Mouse (Mus musculus): Measurements from ENCODE around the gene Fhod1. TPM values are rescaled to one million over a fixed set of nuclear protein-coding genes. Genes with fewer than 3 reads are reported as not detected.

Fhod1 gene
- polyA plus RNA-seq (2015; fragmentation: Nextera tagmentation; extraction: Ambion mirVana), result 0.34 and 0.48 TPM in 2 replicates

DNA sequence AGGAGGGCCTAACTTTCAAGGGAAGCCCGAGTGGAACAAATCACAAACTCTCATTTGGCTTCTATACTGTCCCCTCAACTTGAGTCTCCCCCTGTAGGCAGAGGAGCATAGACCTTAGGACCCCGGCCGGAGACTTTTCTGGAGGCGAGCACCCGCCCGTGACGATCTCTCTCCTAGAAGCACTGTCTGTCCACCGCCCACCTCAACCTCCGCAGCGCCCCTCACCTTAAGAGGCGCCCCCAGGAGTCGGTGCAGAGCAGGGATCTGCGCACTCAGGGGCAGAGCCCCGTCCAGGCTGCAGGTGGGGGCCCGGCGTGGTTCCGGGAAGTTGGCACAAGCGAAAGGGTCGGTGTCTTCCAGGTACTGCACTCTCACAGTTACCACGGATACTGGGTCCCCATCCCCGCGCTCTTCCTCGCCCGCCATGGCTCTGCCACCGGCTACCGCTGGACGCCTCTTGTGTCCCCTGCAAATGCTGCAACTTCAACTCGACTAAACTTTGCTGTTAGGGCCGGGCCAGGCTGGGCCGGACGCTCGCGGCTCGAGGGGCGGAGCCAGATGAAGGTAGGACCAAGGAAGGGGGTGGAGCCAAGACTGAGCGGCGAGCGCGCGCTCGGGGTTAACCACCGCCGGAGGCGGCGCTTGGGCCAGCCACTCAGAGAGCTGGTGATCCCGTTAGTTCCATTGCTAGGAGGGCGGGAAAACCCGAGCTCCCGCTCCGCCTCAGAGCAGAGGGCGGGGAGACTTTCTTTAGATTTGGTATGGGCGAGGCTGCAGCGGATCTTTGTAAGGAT is at the start of gene Fhod1:
TSS of gene Fhod1 (minus strand) at position 526 of the 794 bp plus-strand sequence.
- H3K27ac ChIP-seq (replicated peaks), result peak within 1 kb of the TSS; percentile 80
- H3K36me3 ChIP-seq, result no peaks in the 10 kb centered on the region
- H3K27me3 ChIP-seq, result no peaks in the 10 kb centered on the region

DNA sequence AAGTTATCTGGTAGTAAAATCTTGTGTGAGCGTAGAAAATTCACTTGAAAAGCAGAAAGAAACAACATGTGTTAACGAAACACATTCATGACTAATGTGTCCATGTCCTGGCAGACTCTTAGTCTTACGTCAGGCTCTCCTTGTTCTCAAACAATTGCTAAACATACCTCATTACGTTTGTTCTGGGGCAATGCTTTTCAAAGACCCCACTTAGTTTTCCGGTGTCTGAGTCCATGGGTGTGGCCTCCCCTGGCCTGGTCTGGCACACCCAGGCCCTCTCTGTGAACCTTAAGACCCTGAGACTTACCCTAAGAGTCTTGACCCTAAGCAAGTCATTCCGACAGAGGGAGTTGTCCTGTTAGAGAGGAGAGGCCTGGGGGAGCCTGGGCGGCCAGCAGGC is 46.2 kb upstream of the Fhod1 start:
- H3K4me1 ChIP-seq, result peaks cover 7% of the 10 kb centered on the region; the same call in 1 of the 2 replicates
- 43% methylated on average over 7 of the region's 7 CpGs for WGBS
- H3K27ac ChIP-seq (replicated peaks), result no peak overlapping the region
- no peaks in the 10 kb centered on the region for H3K36me3 ChIP-seq
- no peak for ATAC-seq (replicated peaks)
- H3K9me3 ChIP-seq, result no peaks in the 10 kb centered on the region
- no peak overlapping the region for H3K4me3 ChIP-seq
- H3K27me3 ChIP-seq, result no peaks in the 10 kb centered on the region
- H3K9ac ChIP-seq (replicated peaks), result no peak overlapping the region
- no peak overlapping the region for H3K4me2 ChIP-seq (replicated peaks)

More for the DNA sequence above, at the start of gene Fhod1:
- Histone ChIP-seq H3K4me3 (peak within 1 kb of the TSS; percentile 91), H3K9ac (replicated peaks) (peak within 1 kb of the TSS; percentile 88), H3K4me1 (peaks cover 34% of the 10 kb centered on the region), H3K9me3 (no peaks in the 10 kb centered on the region), H3K4me2 (replicated peaks) (peak within 1 kb of the TSS; percentile 99)
- WGBS, result under 1% methylated on average over 53 of the region's 53 CpGs
- peak; percentile 91 for ATAC-seq (replicated peaks)

DNA sequence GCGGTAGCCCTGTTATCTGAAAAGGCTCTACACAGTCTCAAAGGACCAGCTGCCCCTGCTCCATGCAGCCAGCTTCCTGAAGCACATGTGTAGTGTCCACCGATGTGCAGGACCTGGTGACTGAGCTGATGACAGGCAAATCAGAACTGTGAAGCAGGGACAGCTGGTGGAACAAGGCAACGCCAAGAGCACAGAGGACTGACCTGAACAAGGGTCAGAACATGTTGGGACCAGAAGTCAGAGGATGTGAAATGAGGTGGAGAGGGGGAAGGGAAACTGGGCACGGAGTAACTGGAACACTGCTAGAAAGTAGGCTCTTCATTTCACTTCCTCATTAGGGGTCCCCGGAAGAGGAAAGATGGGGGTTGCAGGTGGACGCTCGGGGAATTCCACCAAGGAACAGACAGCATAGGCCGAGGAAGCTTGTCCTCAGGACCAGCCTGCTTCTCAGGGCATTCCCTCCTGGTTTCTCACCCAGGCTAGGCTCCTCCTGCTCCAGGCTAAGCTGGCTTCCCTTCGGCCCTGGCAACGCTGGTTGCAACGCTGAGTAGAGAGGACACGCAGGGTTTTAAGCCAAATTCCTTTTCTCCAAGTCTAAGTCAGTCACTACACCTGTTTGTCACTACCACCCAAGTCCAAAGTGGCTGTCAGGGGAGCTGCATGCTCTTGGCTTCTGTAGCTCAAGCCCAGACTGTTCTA is 45.5 kb upstream of the Fhod1 start:
- Histone ChIP-seq H3K27ac (replicated peaks) (no peak overlapping the region), H3K4me2 (replicated peaks) (no peak overlapping the region), H3K27me3 (no peaks in the 10 kb centered on the region), H3K36me3 (no peaks in the 10 kb centered on the region), H3K9me3 (no peaks in the 10 kb centered on the region), H3K4me1 (peaks cover 7% of the 10 kb centered on the region; the same call in 1 of the 2 replicates), H3K4me3 (no peak overlapping the region), H3K9ac (replicated peaks) (no peak overlapping the region)
- WGBS, result 91% methylated on average over 12 of the region's 12 CpGs
- no peak for ATAC-seq (replicated peaks)

DNA sequence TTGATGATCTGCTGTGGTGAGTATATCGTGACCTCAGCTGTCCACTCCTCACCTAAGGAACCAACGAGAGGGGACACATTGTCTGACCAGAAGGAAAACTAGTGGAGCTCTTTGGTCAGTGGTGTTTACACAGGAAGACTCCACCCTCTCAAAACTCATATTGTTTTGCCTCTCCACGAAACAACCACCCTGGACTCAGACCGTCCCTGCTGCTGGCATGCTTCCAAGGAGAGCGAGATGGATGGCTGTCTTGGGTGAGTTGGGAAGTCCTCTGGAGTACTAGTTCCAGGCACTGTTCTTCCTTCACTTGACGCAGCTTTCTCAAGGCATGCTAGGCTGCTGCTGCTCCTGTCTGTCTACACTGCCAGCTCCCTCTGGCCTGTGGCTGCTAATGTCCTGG is 41.3 kb upstream of the Fhod1 start:
- Histone ChIP-seq H3K27ac (replicated peaks) (no peak overlapping the region), H3K9ac (replicated peaks) (no peak overlapping the region), H3K4me3 (no peak overlapping the region), H3K36me3 (no peaks in the 10 kb centered on the region), H3K27me3 (no peaks in the 10 kb centered on the region), H3K4me2 (replicated peaks) (no peak overlapping the region), H3K4me1 (0 out of 2 replicates have a peak, but pooled peaks cover 2% of the 10 kb centered on the region), H3K9me3 (no peaks in the 10 kb centered on the region)
- ATAC-seq (replicated peaks), result no peak
- WGBS, result 79% methylated on average over 6 of the region's 6 CpGs

DNA sequence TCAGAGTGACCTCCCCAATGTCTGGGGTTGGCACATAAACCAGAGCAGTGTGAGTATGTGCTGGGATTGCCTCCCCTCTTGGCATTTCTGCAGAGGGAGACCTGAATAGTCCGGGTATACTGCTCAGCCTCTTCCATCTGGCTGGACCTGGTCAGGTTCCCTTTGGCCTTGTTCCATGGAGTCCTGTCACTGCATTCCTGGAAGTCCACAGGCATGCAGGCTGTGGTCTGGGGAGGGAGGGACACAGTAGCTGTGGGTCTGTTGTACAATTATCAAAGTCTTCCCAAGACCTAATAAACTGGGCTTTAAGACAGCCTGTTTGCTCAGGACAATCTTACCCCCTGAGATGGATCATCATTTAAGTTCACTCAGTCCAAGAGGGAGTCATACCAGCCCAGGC is 39.4 kb upstream of the Fhod1 start:
- Histone ChIP-seq H3K27ac (replicated peaks) (no peak overlapping the region), H3K9me3 (no peaks in the 10 kb centered on the region), H3K4me2 (replicated peaks) (no peak overlapping the region), H3K4me3 (no peak overlapping the region), H3K4me1 (no peaks in the 10 kb centered on the region), H3K27me3 (no peaks in the 10 kb centered on the region), H3K9ac (replicated peaks) (no peak overlapping the region), H3K36me3 (no peaks in the 10 kb centered on the region)
- no peak for ATAC-seq (replicated peaks)
- 77% methylated on average over 1 of the region's 1 CpGs for WGBS

DNA sequence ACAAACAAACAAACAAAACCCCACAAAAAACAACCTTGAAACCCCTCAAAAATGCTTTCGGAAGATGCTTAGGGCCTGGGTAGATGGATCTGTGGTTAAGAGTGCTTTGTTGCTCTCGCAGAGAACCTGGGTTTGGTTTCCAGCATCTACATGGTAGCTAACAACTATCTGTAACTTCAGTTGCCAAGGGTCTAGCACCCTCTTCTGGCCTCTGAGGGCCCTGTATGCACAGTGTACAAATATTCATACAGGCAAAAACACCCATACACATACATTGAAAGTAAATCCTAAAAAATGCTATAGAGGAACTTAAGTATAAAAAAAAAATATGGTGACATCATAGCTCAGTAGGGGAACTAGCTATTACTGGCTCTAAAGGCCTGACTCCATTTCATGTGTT is 36.3 kb upstream of the Fhod1 start:
- Histone ChIP-seq H3K4me3 (no peak overlapping the region), H3K9ac (replicated peaks) (no peak overlapping the region), H3K4me2 (replicated peaks) (no peak overlapping the region), H3K36me3 (no peaks in the 10 kb centered on the region), H3K9me3 (no peaks in the 10 kb centered on the region), H3K4me1 (no peaks in the 10 kb centered on the region), H3K27me3 (no peaks in the 10 kb centered on the region), H3K27ac (replicated peaks) (no peak overlapping the region)
- no peak for ATAC-seq (replicated peaks)
- 100% methylated on average over 2 of the region's 2 CpGs for WGBS

DNA sequence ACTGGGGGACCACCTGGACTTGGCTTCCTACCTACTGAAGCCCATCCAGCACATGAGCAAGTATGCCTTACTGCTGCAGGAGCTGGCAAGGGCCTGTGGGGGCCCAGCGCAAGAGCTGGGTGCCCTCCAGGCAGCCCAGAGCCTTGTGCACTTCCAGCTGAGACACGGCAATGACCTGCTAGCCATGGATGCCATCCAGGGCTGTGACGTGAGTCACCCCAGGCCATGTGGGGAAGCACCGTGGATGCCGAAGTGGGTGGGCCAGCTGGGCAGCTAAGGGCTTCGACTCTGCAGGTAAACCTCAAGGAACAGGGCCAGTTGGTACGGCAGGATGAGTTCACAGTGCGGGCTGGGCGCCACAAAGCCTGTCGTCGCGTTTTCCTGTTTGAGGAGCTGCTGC is 32.6 kb upstream of the Fhod1 start:
- Histone ChIP-seq H3K27ac (replicated peaks) (no peak overlapping the region), H3K4me2 (replicated peaks) (no peak overlapping the region), H3K36me3 (no peaks in the 10 kb centered on the region), H3K27me3 (no peaks in the 10 kb centered on the region), H3K9me3 (no peaks in the 10 kb centered on the region), H3K9ac (replicated peaks) (no peak overlapping the region), H3K4me1 (peaks cover 6% of the 10 kb centered on the region; the same call in 1 of the 2 replicates), H3K4me3 (no peak overlapping the region)
- 86% methylated on average over 12 of the region's 12 CpGs for WGBS
- ATAC-seq (replicated peaks), result no peak

DNA sequence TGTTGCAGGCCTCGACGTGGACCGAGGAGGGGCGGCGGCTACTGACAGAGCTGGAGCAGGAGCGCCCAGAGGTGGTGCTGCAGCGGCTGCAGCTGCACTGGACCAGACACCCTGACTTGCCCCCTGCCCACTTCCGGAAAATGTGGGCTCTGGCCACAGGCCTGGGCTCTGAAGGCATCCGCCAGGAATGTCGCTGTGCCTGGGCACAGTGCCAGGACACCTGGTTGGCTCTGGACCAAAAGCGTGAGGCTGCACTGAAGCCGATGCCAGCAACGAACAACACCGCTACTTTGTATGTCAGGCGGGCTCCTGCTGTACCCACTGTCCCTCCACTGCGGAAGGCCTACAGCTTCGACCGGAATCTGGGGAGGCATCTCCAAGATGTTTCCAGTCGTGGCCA is 30.9 kb upstream of the Fhod1 start:
- peak; percentile 47; the same call in 1 of the 2 replicates for ATAC-seq (replicated peaks)
- Histone ChIP-seq H3K27me3 (no peaks in the 10 kb centered on the region), H3K4me3 (no peak overlapping the region), H3K4me2 (replicated peaks) (no peak overlapping the region), H3K4me1 (peaks cover 9% of the 10 kb centered on the region; the same call in 1 of the 2 replicates), H3K9ac (replicated peaks) (no peak overlapping the region), H3K36me3 (no peaks in the 10 kb centered on the region), H3K27ac (replicated peaks) (no peak overlapping the region), H3K9me3 (peaks cover 2% of the 10 kb centered on the region; the same call in 1 of the 2 replicates)
- 39% methylated on average over 19 of the region's 19 CpGs for WGBS

DNA sequence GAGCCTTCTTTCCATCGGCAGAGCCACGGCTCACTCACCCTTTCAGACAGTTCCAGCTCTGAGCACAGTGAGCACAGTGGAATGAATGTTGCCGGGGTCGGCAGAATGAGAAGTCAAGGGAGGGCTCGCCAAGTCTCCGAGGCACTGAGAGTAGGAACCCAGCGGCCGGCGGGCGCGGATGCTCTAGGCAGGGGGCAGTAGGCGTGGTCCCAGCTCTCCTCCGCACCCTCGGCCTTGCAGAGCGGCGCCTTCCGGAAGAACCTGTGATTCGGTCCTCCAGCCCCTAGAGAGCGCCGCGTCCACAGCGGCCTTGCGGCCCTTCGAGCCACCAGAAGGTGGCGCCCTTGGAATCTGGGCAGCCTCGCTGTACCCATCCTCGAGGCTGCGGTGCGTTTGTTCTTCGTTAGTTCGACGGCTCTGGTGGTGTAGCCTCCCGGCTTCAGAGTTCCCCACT is 26.8 kb upstream of the Fhod1 start:
- Histone ChIP-seq H3K4me3 (peak overlapping the region; percentile 17), H3K36me3 (no peaks in the 10 kb centered on the region), H3K4me2 (replicated peaks) (peak overlapping the region; percentile 31; the same call in 1 of the 2 replicates), H3K4me1 (peaks cover 9% of the 10 kb centered on the region; the same call in 1 of the 2 replicates), H3K9me3 (peaks cover 2% of the 10 kb centered on the region; the same call in 1 of the 2 replicates), H3K27me3 (no peaks in the 10 kb centered on the region), H3K9ac (replicated peaks) (0 out of 2 replicates have a peak overlapping the region, but pooled peaks have one; percentile 8), H3K27ac (replicated peaks) (no peak overlapping the region)
- 26% methylated on average over 33 of the region's 33 CpGs for WGBS
- 0 out of 2 replicates have a peak, but pooled peaks have one; percentile 26 for ATAC-seq (replicated peaks)

DNA sequence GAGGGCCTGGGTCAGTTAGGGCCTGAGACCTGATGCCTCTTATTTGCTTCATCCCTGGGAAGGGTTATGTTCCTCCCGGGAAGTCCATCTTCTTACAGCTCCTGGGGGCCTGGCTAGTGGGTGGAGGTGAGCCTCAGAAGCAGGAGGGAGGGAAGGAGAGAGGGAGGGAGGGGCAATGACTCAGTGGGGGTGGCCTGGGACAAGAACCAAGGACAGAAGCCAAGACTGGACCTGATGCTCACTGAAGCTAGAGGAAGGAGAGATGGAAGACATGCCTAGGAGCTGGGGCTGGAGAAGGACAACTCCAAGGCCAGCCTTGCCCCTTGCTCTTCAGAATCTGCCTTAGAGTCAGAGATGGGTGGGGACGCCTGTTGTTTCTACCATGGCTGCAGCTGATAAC is 25.3 kb upstream of the Fhod1 start, which contains the start of gene Plekhg4:
TSS of gene Plekhg4 (plus strand) at position 243 of the 400 bp plus-strand sequence.
- Histone ChIP-seq H3K4me2 (replicated peaks) (no peak within 1 kb of the TSS), H3K9ac (replicated peaks) (no peak within 1 kb of the TSS), H3K36me3 (peaks cover 3% of the 10 kb centered on the region), H3K27ac (replicated peaks) (no peak within 1 kb of the TSS), H3K9me3 (peaks cover 2% of the 10 kb centered on the region; the same call in 1 of the 2 replicates), H3K4me3 (no peak within 1 kb of the TSS), H3K27me3 (no peaks in the 10 kb centered on the region), H3K4me1 (0 out of 2 replicates have a peak, but pooled peaks cover 3% of the 10 kb centered on the region)
- 67% methylated on average over 2 of the region's 2 CpGs for WGBS
- no peak for ATAC-seq (replicated peaks)

DNA sequence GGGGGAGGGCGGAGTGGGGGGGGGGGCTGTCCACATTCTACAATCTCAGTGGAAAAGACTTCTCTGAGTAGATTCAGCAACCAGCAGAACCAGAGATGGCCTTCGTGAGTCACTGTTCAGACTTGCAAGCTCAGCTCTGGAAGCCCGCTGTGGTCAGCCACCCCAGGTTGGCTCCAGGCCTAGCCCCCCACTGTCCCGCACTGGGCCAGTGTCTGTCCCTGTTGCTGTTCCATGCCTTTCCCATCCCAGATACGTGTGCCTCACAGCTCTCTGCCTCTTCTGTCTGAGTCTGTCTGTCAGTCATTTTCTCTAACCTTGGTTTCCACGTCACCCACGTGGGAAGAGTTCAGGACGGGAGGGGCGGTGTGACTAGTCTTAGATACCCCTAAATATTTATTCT is 24.7 kb upstream of the Fhod1 start:
- 74% methylated on average over 9 of the region's 9 CpGs for WGBS
- no peak for ATAC-seq (replicated peaks)
- H3K4me3 ChIP-seq, result no peak overlapping the region
- H3K27me3 ChIP-seq, result no peaks in the 10 kb centered on the region
- H3K36me3 ChIP-seq, result peaks cover 5% of the 10 kb centered on the region
- no peak overlapping the region for H3K9ac ChIP-seq (replicated peaks)
- H3K27ac ChIP-seq (replicated peaks), result no peak overlapping the region
- H3K4me2 ChIP-seq (replicated peaks), result no peak overlapping the region
- peaks cover 2% of the 10 kb centered on the region; the same call in 1 of the 2 replicates for H3K9me3 ChIP-seq
- H3K4me1 ChIP-seq, result 0 out of 2 replicates have a peak, but pooled peaks cover 3% of the 10 kb centered on the region

DNA sequence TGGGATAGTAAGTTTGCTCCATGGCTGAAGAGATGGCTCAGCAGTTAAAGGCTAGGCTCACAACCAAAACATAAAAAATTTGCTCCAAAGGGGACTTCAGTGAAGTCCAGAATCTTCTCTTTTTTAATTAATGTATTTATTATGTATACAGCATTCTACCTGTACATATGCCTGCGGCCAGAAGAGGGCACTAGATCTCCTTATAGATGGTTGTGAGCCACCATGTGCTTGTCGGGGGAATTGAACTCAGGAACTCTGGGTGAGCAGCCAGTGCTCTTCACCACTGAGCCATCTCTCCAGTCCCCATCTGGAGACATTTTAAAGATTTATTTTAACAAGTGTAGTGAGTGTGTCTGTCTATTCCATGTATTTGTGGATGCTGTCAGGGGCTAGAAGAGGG is 19.4 kb upstream of the Fhod1 start:
- Histone ChIP-seq H3K9me3 (no peaks in the 10 kb centered on the region), H3K9ac (replicated peaks) (no peak overlapping the region), H3K27ac (replicated peaks) (no peak overlapping the region), H3K27me3 (no peaks in the 10 kb centered on the region), H3K4me1 (no peaks in the 10 kb centered on the region), H3K4me2 (replicated peaks) (no peak overlapping the region), H3K4me3 (no peak overlapping the region), H3K36me3 (peaks cover 15% of the 10 kb centered on the region)
- 73% methylated on average over 2 of the region's 2 CpGs for WGBS
- no peak for ATAC-seq (replicated peaks)

All from forebrain, embryonic 15.5 days (tissue).